Mouse (Mus musculus) thymus, adult 18-20 months (tissue): ENCODE results near the gene Rims1.
A peak's percentile ranks its signal among the peaks of the same experiment; 100 is the strongest.

Source experiments
- DNase-seq, 2 experiments: peaks; one replicate each; pipeline ENCODE4 v3.0.0; 2022; ENCODE audit warnings: mixed read lengths in 2 of 2

The Rims1 gene

GRCm38 (mm10) chr1:22320941-22321676 is 484.7 kb downstream of the Rims1 start:
- DNase-seq: no peak

GRCm38 (mm10) chr1:22315537-22315936 is 490.3 kb downstream of the Rims1 start:
- DNase-seq: no peak

GRCm38 (mm10) chr1:22311471-22311870 is 494.3 kb downstream of the Rims1 start:
- no peak for DNase-seq

GRCm38 (mm10) chr1:22306519-22306918 is 499.3 kb downstream of the Rims1 start:
- no peak for DNase-seq

GRCm38 (mm10) chr1:22305932-22306331 is 499.9 kb downstream of the Rims1 start:
- DNase-seq: no peak

GRCm38 (mm10) chr1:22293953-22294352 is 511.8 kb downstream of the Rims1 start:
- DNase-seq: no peak

GRCm38 (mm10) chr1:22293310-22293709 is 512.5 kb downstream of the Rims1 start:
- no peak for DNase-seq

GRCm38 (mm10) chr1:22286807-22287206 is 519.0 kb downstream of the Rims1 start:
- no peak for DNase-seq

GRCm38 (mm10) chr1:22279954-22280353 is 525.8 kb downstream of the Rims1 start:
- no peak for DNase-seq

GRCm38 (mm10) chr1:22274081-22274480 is 531.7 kb downstream of the Rims1 start:
- DNase-seq: no peak

GRCm38 (mm10) chr1:22270131-22270530 is 535.7 kb downstream of the Rims1 start:
- DNase-seq: no peak

- peak; percentile 2 to 5 for DNase-seq
These were observed 537.0 kb downstream of the Rims1 start for GRCm38 (mm10) chr1:22268581-22269359.

- DNase-seq: no peak
These were observed 539.3 kb downstream of the Rims1 start for GRCm38 (mm10) chr1:22266491-22266890.

GRCm38 (mm10) chr1:22265528-22265927 is 540.3 kb downstream of the Rims1 start:
- no peak for DNase-seq

- DNase-seq: no peak
These were observed 543.4 kb downstream of the Rims1 start for GRCm38 (mm10) chr1:22262169-22262950.

- DNase-seq: no peak
These were observed 544.1 kb downstream of the Rims1 start for GRCm38 (mm10) chr1:22261702-22262101.

- no peak for DNase-seq
These were observed 545.5 kb downstream of the Rims1 start for GRCm38 (mm10) chr1:22260291-22260690.

GRCm38 (mm10) chr1:22258356-22258755 is 547.4 kb downstream of the Rims1 start:
- DNase-seq: no peak

- no peak for DNase-seq
These were observed 551.5 kb downstream of the Rims1 start for GRCm38 (mm10) chr1:22254278-22254677.

GRCm38 (mm10) chr1:22252873-22253272 is 552.9 kb downstream of the Rims1 start:
- no peak for DNase-seq

- DNase-seq: no peak
These were observed 556.9 kb downstream of the Rims1 start for GRCm38 (mm10) chr1:22248898-22249386.

GRCm38 (mm10) chr1:22245748-22246147 is 560.0 kb downstream of the Rims1 start:
- no peak for DNase-seq
